Mouse (Mus musculus): ENCODE results near the gene Plin3. TPM values are rescaled to one million over a fixed set of nuclear protein-coding genes. Genes with fewer than 3 reads are reported as not detected.
"Not testable (repeated sequence)": the region's sequence is repeated elsewhere in the genome, so short reads cannot be mapped to it uniquely, and the experiment has no call there.

The Plin3 gene
- total and polyA plus RNA-seq, 3 experiments, result 66.2 to 221 (median 160) TPM

- intact Hi-C loops (cut with DNase I), result no loop called here
- peak; percentile 84 for TF ChIP-seq CTCF (IDR thresholded peaks at IDR 0.05)
- TF ChIP-seq POLR2A (IDR thresholded peaks at IDR 0.05; ENCODE audit: insufficient read depth, low read depth, low read length), result peak; percentile 36; the same call in 1 of the 2 replicates
- peak; percentile 76; the same call in 1 of the 2 replicates for TF ChIP-seq EP300 (IDR thresholded peaks at IDR 0.05; ENCODE audit: insufficient read depth, low read depth, low read length)
- H3K4me3 ChIP-seq, result no peak overlapping the region
- peaks cover 4% of the 10 kb centered on the region for H3K79me2 ChIP-seq (replicated peaks; ENCODE audit: control insufficient read depth, insufficient read depth, low read length)
- 16% methylated on average over 8 of the region's 8 CpGs for WGBS
- peaks cover 10% of the 10 kb centered on the region for H3K36me3 ChIP-seq (ENCODE audit: control insufficient read depth, insufficient read depth, low read length)
- no peaks in the 10 kb centered on the region for H3K27me3 ChIP-seq (ENCODE audit: control insufficient read depth, insufficient read depth, low read length)
- peaks cover 19% of the 10 kb centered on the region for H3K4me1 ChIP-seq (ENCODE audit: control insufficient read depth, insufficient read depth, low read length)
- peak; percentile 78 to 79 for DNase-seq
- no peak overlapping the region for H3K9ac ChIP-seq (ENCODE audit: low read depth, low read length)
- H3K27ac ChIP-seq, result peak overlapping the region; percentile 1; the same call in 1 of the 2 replicates
Observed at GRCm38 (mm10) chr17:56264020-56264419, 28.7 kb downstream of the Plin3 start.

GRCm38 (mm10) chr17:56262645-56263094 lies 30.0 kb downstream of the Plin3 start:
- Histone ChIP-seq H3K4me1 (ENCODE audit: control insufficient read depth, insufficient read depth, low read length) (peaks cover 19% of the 10 kb centered on the region), H3K9ac (ENCODE audit: low read depth, low read length) (no peak overlapping the region; the same call in 1 of the 2 replicates), H3K36me3 (ENCODE audit: control insufficient read depth, insufficient read depth, low read length) (peaks cover 12% of the 10 kb centered on the region)

GRCm38 (mm10) chr17:56261166-56261565 lies 31.5 kb downstream of the Plin3 start:
- Histone ChIP-seq H3K4me3 (no peak overlapping the region), H3K4me1 (ENCODE audit: control insufficient read depth, insufficient read depth, low read length) (peaks cover 19% of the 10 kb centered on the region), H3K27me3 (ENCODE audit: control insufficient read depth, insufficient read depth, low read length) (no peaks in the 10 kb centered on the region), H3K27ac (peak overlapping the region; percentile 79), H3K9ac (ENCODE audit: low read depth, low read length) (no peak overlapping the region; the same call in 1 of the 2 replicates), H3K36me3 (ENCODE audit: control insufficient read depth, insufficient read depth, low read length) (peaks cover 12% of the 10 kb centered on the region), H3K79me2 (replicated peaks; ENCODE audit: control insufficient read depth, insufficient read depth, low read length) (peaks cover 4% of the 10 kb centered on the region)
- peak; percentile 99 for TF ChIP-seq EP300 (IDR thresholded peaks at IDR 0.05; ENCODE audit: insufficient read depth, low read depth, low read length)
- TF ChIP-seq CTCF (IDR thresholded peaks at IDR 0.05), result no peak
- peak; percentile 55; the same call in 1 of the 2 replicates for TF ChIP-seq POLR2A (IDR thresholded peaks at IDR 0.05; ENCODE audit: insufficient read depth, low read depth, low read length)
- intact Hi-C loops (cut with DNase I), result loop anchor here (2.0 kb wide), 1 partner anchor 28 kb away; no protein-coding TSS in a partner anchor
- DNase-seq, result peak; percentile 42 to 76
- WGBS, result 48% methylated on average over 3 of the region's 3 CpGs

More at GRCm38 (mm10) chr17:56262645-56263094, 30.0 kb downstream of the Plin3 start:
- H3K4me3 ChIP-seq, result no peak overlapping the region
- peak; percentile 61 to 71 for DNase-seq
- no peaks in the 10 kb centered on the region for H3K27me3 ChIP-seq (ENCODE audit: control insufficient read depth, insufficient read depth, low read length)
- WGBS, result 52% methylated on average over 3 of the region's 3 CpGs
- H3K79me2 ChIP-seq (replicated peaks; ENCODE audit: control insufficient read depth, insufficient read depth, low read length), result peaks cover 4% of the 10 kb centered on the region
- peak; percentile 84 for TF ChIP-seq EP300 (IDR thresholded peaks at IDR 0.05; ENCODE audit: insufficient read depth, low read depth, low read length)
- no peak for TF ChIP-seq CTCF (IDR thresholded peaks at IDR 0.05)
- intact Hi-C loops (cut with DNase I), result no loop called here
- H3K27ac ChIP-seq, result peak overlapping the region; percentile 79

- peak overlapping the region; percentile 51 for H3K9ac ChIP-seq (ENCODE audit: low read depth, low read length)
- peaks cover 12% of the 10 kb centered on the region for H3K36me3 ChIP-seq (ENCODE audit: control insufficient read depth, insufficient read depth, low read length)
- H3K27me3 ChIP-seq (ENCODE audit: control insufficient read depth, insufficient read depth, low read length), result no peaks in the 10 kb centered on the region
- peak overlapping the region; percentile 79 for H3K27ac ChIP-seq
- TF ChIP-seq EP300 (IDR thresholded peaks at IDR 0.05; ENCODE audit: insufficient read depth, low read depth, low read length) (no peak), CTCF (IDR thresholded peaks at IDR 0.05) (no peak), POLR2A (IDR thresholded peaks at IDR 0.05; ENCODE audit: insufficient read depth, low read depth, low read length) (no peak)
- 59% methylated on average over 10 of the region's 10 CpGs for WGBS
- DNase-seq, result no peak
- intact Hi-C loops (cut with DNase I), result loop anchor here (2.0 to 10.0 kb wide), 2 partner anchors 29 to 305 kb away; partner anchors contain the start of genes Ebi3 and Yju2
- H3K4me1 ChIP-seq (ENCODE audit: control insufficient read depth, insufficient read depth, low read length), result peaks cover 17% of the 10 kb centered on the region
- peak overlapping the region; percentile 80 for H3K4me3 ChIP-seq
- H3K79me2 ChIP-seq (replicated peaks; ENCODE audit: control insufficient read depth, insufficient read depth, low read length), result peaks cover 4% of the 10 kb centered on the region
Observed at GRCm38 (mm10) chr17:56259301-56260037, 33.2 kb downstream of the Plin3 start.

- not testable (repeated sequence) for H3K79me2 ChIP-seq (replicated peaks; ENCODE audit: control insufficient read depth, insufficient read depth, low read length); DNase-seq; H3K27me3 ChIP-seq (ENCODE audit: control insufficient read depth, insufficient read depth, low read length)
- H3K9ac ChIP-seq (ENCODE audit: low read depth, low read length), result peak overlapping the region; percentile 4
- intact Hi-C loops (cut with DNase I), result loop anchor here (10.0 kb wide), 1 partner anchor 304 kb away; the partner anchor contains the start of genes Ebi3 and Yju2
- peak overlapping the region; percentile 80 for H3K4me3 ChIP-seq
- H3K4me1 ChIP-seq (ENCODE audit: control insufficient read depth, insufficient read depth, low read length), result peaks cover 17% of the 10 kb centered on the region
- peaks cover 12% of the 10 kb centered on the region for H3K36me3 ChIP-seq (ENCODE audit: control insufficient read depth, insufficient read depth, low read length)
- peak overlapping the region; percentile 79; the same call in 1 of the 2 replicates for H3K27ac ChIP-seq
- 10% methylated on average over 2 of the region's 2 CpGs for WGBS
Observed at GRCm38 (mm10) chr17:56258812-56259211, 33.9 kb downstream of the Plin3 start.

GRCm38 (mm10) chr17:56258269-56258668 lies 34.4 kb downstream of the Plin3 start:
- peak overlapping the region; percentile 30; the same call in 1 of the 2 replicates for H3K9ac ChIP-seq (ENCODE audit: low read depth, low read length)
- intact Hi-C loops (cut with DNase I), result loop anchor here (10.0 kb wide), 1 partner anchor 303 kb away; the partner anchor contains the start of genes Ebi3 and Yju2
- H3K27ac ChIP-seq; H3K79me2 ChIP-seq (replicated peaks; ENCODE audit: control insufficient read depth, insufficient read depth, low read length); H3K27me3 ChIP-seq (ENCODE audit: control insufficient read depth, insufficient read depth, low read length): not testable (repeated sequence)
- 0 out of 2 replicates have a peak, but pooled peaks have one; percentile 2 for TF ChIP-seq CTCF (IDR thresholded peaks at IDR 0.05)
- peak overlapping the region; percentile 80 for H3K4me3 ChIP-seq
- peaks cover 11% of the 10 kb centered on the region for H3K36me3 ChIP-seq (ENCODE audit: control insufficient read depth, insufficient read depth, low read length)
- peak in 1 of 2 experiments; percentile 37 for DNase-seq
- 69% methylated on average over 19 of the region's 19 CpGs for WGBS
- peaks cover 17% of the 10 kb centered on the region for H3K4me1 ChIP-seq (ENCODE audit: control insufficient read depth, insufficient read depth, low read length)

All from heart, adult 2 months (tissue).